Mouse (Mus musculus): ENCODE measurements at regions not wholly inside any gene's neighbourhood (a gene's known extent, or its start where the extent isn't known, plus 50 kb on each side); places are given as distances from the start of the nearest gene placed in this dataset.

DNA sequence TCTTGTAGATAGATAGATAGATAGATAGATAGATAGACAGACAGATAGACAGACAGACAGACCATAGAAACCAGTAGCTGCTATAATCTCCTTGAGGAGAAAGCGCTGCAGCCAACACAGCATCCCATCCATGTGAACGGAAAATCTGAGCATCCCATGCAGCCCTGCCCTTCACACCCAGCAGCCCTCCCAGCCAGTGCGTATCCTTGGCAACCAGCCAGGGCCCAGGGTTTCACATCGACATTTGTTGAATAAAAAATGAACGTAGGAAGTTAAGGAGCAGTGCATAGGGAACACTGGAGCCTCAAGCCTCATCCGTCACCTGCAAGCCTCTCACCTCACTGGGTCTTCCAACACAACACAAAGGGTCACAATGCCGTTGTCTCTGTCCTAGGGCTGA, 101.1 kb upstream of the Csf3r start:
- Histone ChIP-seq H3K36me3 (ENCODE audit: control insufficient read depth, insufficient read depth, low read length) (no peaks in the 10 kb centered on the region), H3K9ac (ENCODE audit: low read length) (no peak overlapping the region), H3K27me3 (ENCODE audit: control insufficient read depth, insufficient read depth, low read length) (peaks cover 22% of the 10 kb centered on the region), H3K4me3 (ENCODE audit: control insufficient read depth in 1 of 2, insufficient read depth in 1 of 2, low read depth in 1 of 2, low read length in 2 of 2) (no peak overlapping the region), H3K4me1 (ENCODE audit: control insufficient read depth in 2 of 2, insufficient read depth in 2 of 2, low read length in 2 of 2) (peaks cover 0 to 2% of the 10 kb centered on the region in 2 experiments; a peak in 1 of 4 replicates), H3K27ac (replicated peaks in 1 of 2; ENCODE audit: control insufficient read depth in 1 of 2, insufficient read depth in 1 of 2, low read depth in 2 of 2, low read length in 2 of 2) (no peak overlapping the region), H3K4me2 (ENCODE audit: low read length) (no peak overlapping the region), H3K9me3 (ENCODE audit: control insufficient read depth, low read length) (no peaks in the 10 kb centered on the region)
- 49% methylated on average over 7 of the region's 7 CpGs for WGBS
- no peak for ATAC-seq (ENCODE audit: insufficient number of reproducible peaks, insufficient read depth, low FRiP score, low read depth)

DNA sequence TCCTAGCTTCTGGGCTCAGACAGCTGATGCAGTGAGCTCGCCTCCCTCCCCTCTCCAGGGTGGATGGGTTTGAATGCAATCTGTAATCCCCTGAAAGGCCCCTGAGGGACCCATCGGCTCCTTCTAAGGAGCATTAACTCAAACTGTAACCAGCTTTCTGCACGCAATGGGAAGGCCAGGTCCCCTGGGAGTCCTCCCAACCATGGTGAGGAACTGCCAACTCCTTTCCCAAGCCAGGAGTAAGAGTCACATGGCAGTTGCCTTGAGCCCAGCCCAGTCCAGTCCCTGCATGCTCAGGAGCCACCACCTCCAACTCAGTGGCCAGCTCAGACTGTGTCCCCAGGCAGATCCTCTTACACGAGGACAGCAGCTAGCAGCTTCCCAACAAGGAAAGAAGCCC, 96.2 kb upstream of the Csf3r start:
- peaks cover 16% of the 10 kb centered on the region for H3K27me3 ChIP-seq (ENCODE audit: control insufficient read depth, insufficient read depth, low read length)
- ATAC-seq (ENCODE audit: insufficient number of reproducible peaks, insufficient read depth, low FRiP score, low read depth), result no peak
- no peak overlapping the region for H3K27ac ChIP-seq (replicated peaks in 1 of 2; ENCODE audit: control insufficient read depth in 1 of 2, insufficient read depth in 1 of 2, low read depth in 2 of 2, low read length in 2 of 2)
- no peak overlapping the region for H3K9ac ChIP-seq (ENCODE audit: low read length)
- no peaks in the 10 kb centered on the region for H3K4me1 ChIP-seq (ENCODE audit: control insufficient read depth in 2 of 2, insufficient read depth in 2 of 2, low read length in 2 of 2)
- H3K4me2 ChIP-seq (ENCODE audit: low read length), result no peak overlapping the region
- H3K4me3 ChIP-seq (ENCODE audit: control insufficient read depth in 1 of 2, insufficient read depth in 1 of 2, low read depth in 1 of 2, low read length in 2 of 2), result no peak overlapping the region
- 50% methylated on average over 4 of the region's 4 CpGs for WGBS
- H3K9me3 ChIP-seq (ENCODE audit: control insufficient read depth, low read length), result no peaks in the 10 kb centered on the region
- H3K36me3 ChIP-seq (ENCODE audit: control insufficient read depth, insufficient read depth, low read length), result no peaks in the 10 kb centered on the region

DNA sequence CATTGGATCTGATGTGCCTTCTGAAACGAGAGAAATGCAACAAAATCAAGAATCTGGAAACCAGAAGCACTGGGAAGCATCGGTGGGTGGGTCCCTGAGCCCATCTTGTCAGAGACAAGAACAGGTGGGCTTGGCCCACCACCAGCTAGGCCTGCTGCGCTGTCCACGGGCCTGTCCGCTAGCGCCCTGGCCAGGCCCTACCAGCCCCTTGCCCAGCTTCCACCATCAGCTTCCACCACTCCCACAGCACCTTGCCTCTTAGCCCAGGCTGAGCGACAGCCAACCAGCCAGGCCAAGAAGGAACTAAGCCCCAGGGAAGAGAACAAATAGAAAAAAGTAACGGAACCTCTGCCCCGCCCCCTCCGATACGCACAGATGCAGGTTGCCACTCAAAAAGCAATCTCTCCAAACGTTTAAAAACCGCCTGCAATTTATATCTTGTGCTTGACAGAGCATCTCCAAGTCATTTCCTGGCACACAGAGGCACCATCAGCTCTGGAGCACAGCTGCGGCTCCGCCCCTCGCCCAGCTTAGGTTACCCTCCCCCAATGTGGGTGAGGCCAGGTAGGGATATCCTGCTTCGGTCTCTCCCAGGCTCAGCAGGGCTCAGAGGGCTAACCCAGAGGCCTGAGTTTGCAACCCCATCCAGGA, 95.1 kb upstream of the Csf3r start:
- H3K4me3 ChIP-seq (ENCODE audit: control insufficient read depth in 1 of 2, insufficient read depth in 1 of 2, low read depth in 1 of 2, low read length in 2 of 2), result no peak overlapping the region
- WGBS, result 66% methylated on average over 17 of the region's 17 CpGs
- no peak overlapping the region for H3K27ac ChIP-seq (replicated peaks in 1 of 2; ENCODE audit: control insufficient read depth in 1 of 2, insufficient read depth in 1 of 2, low read depth in 2 of 2, low read length in 2 of 2)
- H3K4me2 ChIP-seq (ENCODE audit: low read length), result no peak overlapping the region
- no peaks in the 10 kb centered on the region for H3K4me1 ChIP-seq (ENCODE audit: control insufficient read depth in 2 of 2, insufficient read depth in 2 of 2, low read length in 2 of 2)
- no peaks in the 10 kb centered on the region for H3K36me3 ChIP-seq (ENCODE audit: control insufficient read depth, insufficient read depth, low read length)
- ATAC-seq (ENCODE audit: insufficient number of reproducible peaks, insufficient read depth, low FRiP score, low read depth), result no peak
- no peak overlapping the region for H3K9ac ChIP-seq (ENCODE audit: low read length)
- no peaks in the 10 kb centered on the region for H3K9me3 ChIP-seq (ENCODE audit: control insufficient read depth, low read length)
- peaks cover 16% of the 10 kb centered on the region for H3K27me3 ChIP-seq (ENCODE audit: control insufficient read depth, insufficient read depth, low read length)

DNA sequence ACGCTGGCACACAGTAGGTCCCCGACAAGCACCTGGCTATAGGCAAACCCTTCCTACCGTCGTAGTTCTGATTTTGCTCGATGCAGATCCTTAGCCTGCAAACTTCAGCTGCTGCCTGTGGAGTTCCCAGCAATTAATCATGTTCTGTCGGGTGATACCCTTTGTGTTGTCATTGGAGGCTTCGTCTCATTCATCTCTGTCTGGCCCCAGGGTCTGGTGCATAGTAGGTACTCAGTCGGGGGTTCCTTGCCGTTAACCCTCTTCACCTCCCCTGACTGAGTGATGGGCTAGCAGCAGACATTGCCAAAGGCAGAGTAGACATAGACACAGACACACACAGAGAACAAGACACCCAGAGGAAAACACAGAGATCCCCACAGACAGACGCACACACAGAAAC, 93.6 kb upstream of the Csf3r start:
- Histone ChIP-seq H3K36me3 (ENCODE audit: control insufficient read depth, insufficient read depth, low read length) (no peaks in the 10 kb centered on the region), H3K27me3 (ENCODE audit: control insufficient read depth, insufficient read depth, low read length) (peaks cover 16% of the 10 kb centered on the region), H3K4me3 (ENCODE audit: control insufficient read depth in 1 of 2, insufficient read depth in 1 of 2, low read depth in 1 of 2, low read length in 2 of 2) (no peak overlapping the region), H3K9me3 (ENCODE audit: control insufficient read depth, low read length) (no peaks in the 10 kb centered on the region), H3K27ac (replicated peaks in 1 of 2; ENCODE audit: control insufficient read depth in 1 of 2, insufficient read depth in 1 of 2, low read depth in 2 of 2, low read length in 2 of 2) (no peak overlapping the region), H3K4me1 (ENCODE audit: control insufficient read depth in 2 of 2, insufficient read depth in 2 of 2, low read length in 2 of 2) (no peaks in the 10 kb centered on the region), H3K9ac (ENCODE audit: low read length) (no peak overlapping the region), H3K4me2 (ENCODE audit: low read length) (no peak overlapping the region)
- 54% methylated on average over 10 of the region's 10 CpGs for WGBS
- ATAC-seq (ENCODE audit: insufficient number of reproducible peaks, insufficient read depth, low FRiP score, low read depth), result no peak

DNA sequence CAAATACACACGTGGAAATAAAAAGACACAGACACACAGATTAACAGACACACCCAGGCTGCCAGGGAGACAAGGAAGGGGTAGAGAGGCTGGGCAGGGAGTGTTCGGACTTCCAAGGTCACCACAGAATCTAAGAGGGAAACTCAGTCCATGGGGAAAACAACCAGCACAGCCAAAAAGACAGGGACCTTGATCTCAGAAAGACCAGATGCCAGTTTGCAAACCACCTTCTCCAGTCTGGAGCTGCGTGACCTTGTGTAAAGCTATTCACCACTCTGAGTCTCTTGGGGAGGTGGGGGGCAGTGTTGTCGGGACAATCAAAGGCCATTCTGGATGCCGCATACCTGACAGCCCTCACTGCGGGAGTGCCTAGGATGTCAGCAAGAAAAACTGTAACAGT, 93.0 kb upstream of the Csf3r start:
- H3K9ac ChIP-seq (ENCODE audit: low read length), result no peak overlapping the region
- H3K4me2 ChIP-seq (ENCODE audit: low read length), result no peak overlapping the region
- H3K36me3 ChIP-seq (ENCODE audit: control insufficient read depth, insufficient read depth, low read length), result no peaks in the 10 kb centered on the region
- WGBS, result 53% methylated on average over 6 of the region's 6 CpGs
- peaks cover 16% of the 10 kb centered on the region for H3K27me3 ChIP-seq (ENCODE audit: control insufficient read depth, insufficient read depth, low read length)
- no peaks in the 10 kb centered on the region for H3K4me1 ChIP-seq (ENCODE audit: control insufficient read depth in 2 of 2, insufficient read depth in 2 of 2, low read length in 2 of 2)
- no peaks in the 10 kb centered on the region for H3K9me3 ChIP-seq (ENCODE audit: control insufficient read depth, low read length)
- no peak for ATAC-seq (ENCODE audit: insufficient number of reproducible peaks, insufficient read depth, low FRiP score, low read depth)
- no peak overlapping the region for H3K27ac ChIP-seq (replicated peaks in 1 of 2; ENCODE audit: control insufficient read depth in 1 of 2, insufficient read depth in 1 of 2, low read depth in 2 of 2, low read length in 2 of 2)
- H3K4me3 ChIP-seq (ENCODE audit: control insufficient read depth in 1 of 2, insufficient read depth in 1 of 2, low read depth in 1 of 2, low read length in 2 of 2), result no peak overlapping the region

DNA sequence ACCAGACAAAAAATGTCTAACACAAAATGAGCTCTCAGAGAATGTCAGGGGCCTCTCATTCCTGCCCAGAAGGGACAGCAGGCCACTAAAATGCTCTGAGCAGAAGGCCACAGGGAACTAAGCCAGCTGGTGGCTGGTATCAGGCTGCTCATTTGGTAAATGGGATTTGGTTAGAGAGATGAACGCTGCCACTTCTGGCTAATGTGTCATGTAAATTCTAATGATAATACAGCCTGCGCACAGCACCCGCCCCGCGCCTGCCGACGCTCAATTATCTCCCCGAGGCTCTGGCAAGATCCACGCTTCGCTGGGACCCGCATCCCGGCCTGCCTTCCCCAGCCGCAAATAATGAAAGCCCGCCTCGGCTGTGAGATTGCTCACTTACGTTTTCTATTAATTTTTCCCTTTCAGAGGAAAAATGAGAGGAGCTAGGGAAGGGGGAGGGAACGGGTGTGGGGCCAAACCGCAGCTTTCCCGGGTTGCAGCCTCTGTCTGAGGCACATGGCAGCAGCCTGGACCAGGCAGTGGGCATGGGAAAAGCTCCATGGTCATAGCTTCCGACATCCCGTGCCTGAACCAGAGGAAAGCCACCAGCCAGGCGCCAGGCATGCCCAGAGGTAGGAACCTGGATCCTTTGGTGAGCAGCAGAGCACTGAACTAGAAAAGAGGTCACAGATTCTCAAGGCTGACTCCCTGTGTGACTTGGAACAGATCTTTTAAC, 92.2 kb upstream of the Csf3r start:
- H3K9ac ChIP-seq (ENCODE audit: low read length), result no peak overlapping the region
- H3K4me1 ChIP-seq (ENCODE audit: control insufficient read depth in 2 of 2, insufficient read depth in 2 of 2, low read length in 2 of 2), result no peaks in the 10 kb centered on the region
- ATAC-seq (ENCODE audit: insufficient number of reproducible peaks, insufficient read depth, low FRiP score, low read depth), result no peak
- peaks cover 16% of the 10 kb centered on the region for H3K27me3 ChIP-seq (ENCODE audit: control insufficient read depth, insufficient read depth, low read length)
- WGBS, result 58% methylated on average over 22 of the region's 22 CpGs
- H3K27ac ChIP-seq (replicated peaks in 1 of 2; ENCODE audit: control insufficient read depth in 1 of 2, insufficient read depth in 1 of 2, low read depth in 2 of 2, low read length in 2 of 2), result no peak overlapping the region
- H3K36me3 ChIP-seq (ENCODE audit: control insufficient read depth, insufficient read depth, low read length), result no peaks in the 10 kb centered on the region
- H3K4me2 ChIP-seq (ENCODE audit: low read length), result no peak overlapping the region
- H3K4me3 ChIP-seq (ENCODE audit: control insufficient read depth in 1 of 2, insufficient read depth in 1 of 2, low read depth in 1 of 2, low read length in 2 of 2), result no peak overlapping the region
- H3K9me3 ChIP-seq (ENCODE audit: control insufficient read depth, low read length), result no peaks in the 10 kb centered on the region

DNA sequence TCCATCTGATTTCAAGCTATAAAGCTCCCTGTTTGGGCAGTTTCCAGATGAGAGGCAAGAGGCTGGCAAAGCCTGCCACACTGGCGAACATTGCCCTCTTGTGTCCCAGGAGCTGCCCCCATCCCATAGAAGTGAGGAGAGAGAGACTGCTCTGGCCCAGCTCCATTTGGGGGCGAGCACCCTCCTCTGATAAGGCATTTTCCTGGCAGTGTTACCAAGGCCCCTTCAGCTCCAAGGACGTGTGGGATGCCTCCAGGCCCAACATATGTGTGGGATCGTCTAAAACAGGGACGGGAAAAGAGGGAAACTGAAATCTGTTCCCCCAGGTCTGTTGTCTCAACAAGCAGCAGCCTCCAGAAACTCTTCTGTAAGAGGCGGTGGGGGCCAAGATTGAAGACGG, 88.0 kb upstream of the Csf3r start:
- Histone ChIP-seq H3K27me3 (ENCODE audit: control insufficient read depth, insufficient read depth, low read length) (peaks cover 8% of the 10 kb centered on the region), H3K4me1 (ENCODE audit: control insufficient read depth in 2 of 2, insufficient read depth in 2 of 2, low read length in 2 of 2) (no peaks in the 10 kb centered on the region), H3K9me3 (ENCODE audit: control insufficient read depth, low read length) (no peaks in the 10 kb centered on the region), H3K4me2 (ENCODE audit: low read length) (no peak overlapping the region), H3K27ac (replicated peaks in 1 of 2; ENCODE audit: control insufficient read depth in 1 of 2, insufficient read depth in 1 of 2, low read depth in 2 of 2, low read length in 2 of 2) (no peak overlapping the region), H3K9ac (ENCODE audit: low read length) (no peak overlapping the region), H3K4me3 (ENCODE audit: control insufficient read depth in 1 of 2, insufficient read depth in 1 of 2, low read depth in 1 of 2, low read length in 2 of 2) (no peak overlapping the region), H3K36me3 (ENCODE audit: control insufficient read depth, insufficient read depth, low read length) (no peaks in the 10 kb centered on the region)
- ATAC-seq (ENCODE audit: insufficient number of reproducible peaks, insufficient read depth, low FRiP score, low read depth), result no peak
- WGBS, result 60% methylated on average over 7 of the region's 7 CpGs

DNA sequence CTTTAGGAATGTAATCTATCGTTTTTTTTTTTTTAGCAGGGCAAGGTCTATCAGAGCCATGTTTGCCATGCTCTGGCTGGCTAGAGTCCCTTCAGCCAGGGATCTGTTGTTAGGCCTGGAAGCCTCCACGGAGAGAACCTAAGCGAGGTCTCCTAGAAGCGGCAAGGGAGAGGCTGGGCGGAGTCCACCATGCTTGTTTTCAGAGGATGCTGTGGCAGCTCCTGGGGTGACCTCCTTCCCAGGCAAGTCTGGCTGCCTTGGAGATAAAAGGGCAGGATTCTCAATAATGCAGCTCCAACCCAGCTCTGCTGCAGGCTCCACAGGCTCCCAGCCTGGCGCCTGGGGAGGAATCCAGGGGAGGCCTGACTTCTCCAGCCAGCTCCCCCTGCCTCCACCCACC, 86.2 kb upstream of the Csf3r start:
- no peaks in the 10 kb centered on the region for H3K9me3 ChIP-seq (ENCODE audit: control insufficient read depth, low read length)
- H3K27ac ChIP-seq (replicated peaks in 1 of 2; ENCODE audit: control insufficient read depth in 1 of 2, insufficient read depth in 1 of 2, low read depth in 2 of 2, low read length in 2 of 2), result no peak overlapping the region
- no peak overlapping the region for H3K4me2 ChIP-seq (ENCODE audit: low read length)
- H3K4me1 ChIP-seq (ENCODE audit: control insufficient read depth in 2 of 2, insufficient read depth in 2 of 2, low read length in 2 of 2), result no peaks in the 10 kb centered on the region
- no peak overlapping the region for H3K9ac ChIP-seq (ENCODE audit: low read length)
- ATAC-seq (ENCODE audit: insufficient number of reproducible peaks, insufficient read depth, low FRiP score, low read depth), result no peak
- H3K4me3 ChIP-seq (ENCODE audit: control insufficient read depth in 1 of 2, insufficient read depth in 1 of 2, low read depth in 1 of 2, low read length in 2 of 2), result no peak overlapping the region
- no peaks in the 10 kb centered on the region for H3K27me3 ChIP-seq (ENCODE audit: control insufficient read depth, insufficient read depth, low read length)
- no peaks in the 10 kb centered on the region for H3K36me3 ChIP-seq (ENCODE audit: control insufficient read depth, insufficient read depth, low read length)
- WGBS, result 41% methylated on average over 6 of the region's 6 CpGs

Data from heart, embryonic 14.5 days (tissue).